Mouse (Mus musculus) megakaryocyte, embryonic 14.5 days (primary cell): ENCODE data around the gene Zfp341.

Experiments
- FLI1 ChIP-seq: IDR thresholded peaks from 2 replicates; pipeline ENCODE4 v1.6.1; 2012; ENCODE audit warnings: low read length, inconsistent platforms, mixed read lengths
- GATA1 ChIP-seq: IDR thresholded peaks from 3 replicates; pipeline ENCODE4 v1.6.1; 2012; ENCODE audit warnings: mixed read lengths, low read length, inconsistent platforms, borderline replicate concordance

DNA sequence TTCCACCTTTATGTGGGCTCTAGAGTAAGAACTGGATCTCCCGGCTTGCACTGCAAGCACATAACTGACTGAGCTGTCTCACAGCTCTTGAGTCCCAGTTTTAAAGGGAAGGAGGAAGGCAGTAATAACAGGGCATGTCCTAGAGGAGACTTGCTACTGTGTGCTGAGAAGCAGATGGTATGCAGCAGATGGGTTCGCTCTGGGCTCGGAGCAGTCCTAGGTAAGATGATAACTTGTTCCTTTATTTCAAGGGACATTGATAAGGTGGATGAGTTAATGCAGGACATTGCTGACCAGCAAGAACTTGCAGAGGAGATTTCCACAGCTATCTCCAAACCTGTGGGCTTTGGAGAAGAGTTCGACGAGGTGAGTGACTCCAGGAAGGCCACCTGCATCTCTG is 77.9 kb downstream of the Zfp341 start:
- no peak for TF ChIP-seq GATA1
- no peak for TF ChIP-seq FLI1
